Mouse (Mus musculus) small intestine, adult 2 months (tissue): Measurements from ENCODE around the gene Tns1. TPM values are rescaled to one million over a fixed set of nuclear protein-coding genes. Genes with fewer than 3 reads are reported as not detected.

ENCODE experiments used
- H3K27ac ChIP-seq: fragments of 200-500 bp; 2 replicates; pipeline ENCODE4 v1.5.1; 2012; ENCODE audit warnings: low read depth, low read length, control low read depth, inconsistent platforms; ENCODE audit not compliant: insufficient read depth
- H3K27me3 ChIP-seq: fragments of 200-500 bp; 2 replicates; pipeline ENCODE4 v1.6.1; 2012; ENCODE audit warnings: mild to moderate bottlenecking, moderate library complexity, low read length, inconsistent platforms; ENCODE audit not compliant: control insufficient read depth, insufficient read depth
- H3K36me3 ChIP-seq: fragments of 200-500 bp; 2 replicates; pipeline ENCODE4 v1.6.1; 2012; ENCODE audit warnings: mild to moderate bottlenecking, low read length, control low read depth, inconsistent platforms; ENCODE audit not compliant: control insufficient read depth, insufficient read depth
- H3K4me1 ChIP-seq: fragments of 200-500 bp; 2 replicates; pipeline ENCODE4 v1.6.1; 2012; ENCODE audit warnings: low read length, inconsistent platforms, mixed read lengths; ENCODE audit not compliant: control insufficient read depth, insufficient read depth, insufficient read length
- H3K4me3 ChIP-seq: fragments of 200-500 bp; 2 replicates; pipeline ENCODE4 v1.5.1; 2012; ENCODE audit warnings: low read depth, mild to moderate bottlenecking, control low read depth, inconsistent platforms, low read length, moderate library complexity
- CTCF ChIP-seq: fragments of 200-500 bp; IDR thresholded peaks from 2 replicates; pipeline ENCODE4 v1.5.1; 2012; ENCODE audit warnings: low read depth, mild to moderate bottlenecking, control low read depth, inconsistent platforms, low read length, moderate library complexity, mixed read lengths; ENCODE audit not compliant: insufficient replicate concordance, insufficient read length; ENCODE audit errors: extremely low read depth
- POLR2A ChIP-seq: fragments of 200-500 bp; IDR thresholded peaks from 2 replicates; pipeline ENCODE4 v1.6.1; 2012; ENCODE audit warnings: low read depth, mild to moderate bottlenecking, control low read depth, inconsistent platforms, low read length, moderate library complexity
- WGBS: fragments of 180-500 bp; shearing (Covaris S2); methylation state at CpG from one replicate; pipeline ENCODE4 v1.1.7; 2018; 5-methylcytosine and 5-hydroxymethylcytosine counted together
- polyA plus RNA-seq: library from polyadenylated mRNA; depleted of rRNA; stranded (reverse); fragments of >200 nt; gene quantifications from 2 replicates; pipeline ENCODE4 v1.2.3, GENCODE M21; 2012

Tns1 gene
- polyA plus RNA-seq, 1 experiment = 79.6 TPM

DNA sequence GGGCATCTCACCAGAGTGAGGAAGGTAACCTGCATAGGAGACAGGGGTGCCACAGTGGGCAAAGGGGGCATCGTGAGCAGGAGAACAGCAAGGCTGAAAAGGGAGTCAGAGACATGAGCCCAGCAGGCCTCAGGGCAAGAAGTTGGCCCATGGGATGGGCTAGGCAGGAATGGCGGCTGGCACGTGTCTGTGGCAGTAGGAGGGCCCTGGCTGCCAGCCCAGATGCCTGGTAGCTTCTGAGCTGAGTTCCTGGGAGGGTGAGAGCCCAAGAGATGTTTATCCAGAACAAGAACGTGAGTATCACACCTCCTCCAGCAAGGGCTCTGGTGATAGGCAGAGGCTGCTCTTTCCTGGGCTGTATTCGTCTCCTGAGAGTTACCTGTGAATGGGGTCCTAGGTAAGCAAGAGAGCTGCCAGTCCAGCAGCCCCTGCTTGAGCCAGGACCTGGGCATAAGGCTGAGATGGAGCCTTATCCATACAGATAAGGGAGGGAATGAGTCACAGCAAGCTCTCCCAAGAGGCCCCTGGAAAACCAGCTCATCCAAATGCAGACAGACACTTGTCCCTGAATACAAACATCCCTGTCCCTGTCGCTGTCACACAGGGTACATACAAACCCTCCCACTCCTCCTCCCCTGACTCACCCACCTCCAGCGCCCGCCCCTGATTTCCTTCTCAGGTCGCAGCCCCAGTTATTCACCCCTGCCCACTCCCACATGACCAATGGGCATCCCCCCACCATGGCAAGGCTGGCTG lies 2.2 kb downstream of the Tns1 start:
- Histone ChIP-seq H3K27me3 (peaks cover 9% of the 10 kb centered on the region; the same call in 1 of the 2 replicates), H3K36me3 (no peaks in the 10 kb centered on the region), H3K4me1 (no peaks in the 10 kb centered on the region; the same call in 1 of the 2 replicates), H3K27ac (no peak overlapping the region), H3K4me3 (no peak overlapping the region)
- WGBS = 25% methylated on average over 9 of the region's 9 CpGs
- TF ChIP-seq CTCF (no peak), POLR2A (no peak)

DNA sequence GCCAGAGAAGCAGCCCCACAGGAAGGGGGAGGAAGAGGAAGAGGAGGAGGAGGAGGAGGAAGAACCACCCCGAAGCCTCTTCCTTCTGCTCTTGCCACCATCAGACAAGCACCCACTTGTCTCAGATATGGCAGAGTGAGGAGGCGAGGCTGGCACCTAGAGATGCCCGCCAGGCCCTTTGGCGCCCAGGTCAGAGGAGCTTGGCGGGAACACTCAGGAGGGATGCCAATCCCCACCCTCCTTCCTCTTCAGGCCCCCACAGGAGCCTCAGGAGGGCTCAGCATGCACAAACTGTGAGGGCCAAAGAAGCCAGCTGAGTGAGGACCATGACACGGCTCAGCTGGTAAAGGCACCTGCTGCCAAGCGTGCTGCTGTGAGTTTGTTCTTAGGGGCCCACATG lies 3.1 kb downstream of the Tns1 start:
- H3K27ac ChIP-seq = no peak overlapping the region
- no peaks in the 10 kb centered on the region; the same call in 1 of the 2 replicates for H3K4me1 ChIP-seq
- 76% methylated on average over 7 of the region's 7 CpGs for WGBS
- no peak overlapping the region for H3K4me3 ChIP-seq
- no peak for TF ChIP-seq CTCF
- no peak for TF ChIP-seq POLR2A
- H3K36me3 ChIP-seq = no peaks in the 10 kb centered on the region
- H3K27me3 ChIP-seq = peaks cover 9% of the 10 kb centered on the region; the same call in 1 of the 2 replicates

GRCm38 (mm10) chr1:74119115-74119514 lies 5.1 kb downstream of the Tns1 start:
- no peak for TF ChIP-seq CTCF
- TF ChIP-seq POLR2A = no peak
- peaks cover 1% of the 10 kb centered on the region; the same call in 1 of the 2 replicates for H3K27me3 ChIP-seq
- 80% methylated on average over 1 of the region's 1 CpGs for WGBS
- H3K27ac ChIP-seq = no peak overlapping the region
- no peaks in the 10 kb centered on the region for H3K36me3 ChIP-seq
- H3K4me3 ChIP-seq = no peak overlapping the region
- H3K4me1 ChIP-seq = no peaks in the 10 kb centered on the region

GRCm38 (mm10) chr1:74117876-74118275 lies 6.4 kb downstream of the Tns1 start:
- no peak overlapping the region for H3K27ac ChIP-seq
- TF ChIP-seq POLR2A (no peak), CTCF (no peak)
- WGBS = 76% methylated on average over 6 of the region's 6 CpGs
- H3K36me3 ChIP-seq = no peaks in the 10 kb centered on the region
- H3K4me3 ChIP-seq = no peak overlapping the region
- H3K4me1 ChIP-seq = no peaks in the 10 kb centered on the region
- H3K27me3 ChIP-seq = no peaks in the 10 kb centered on the region

GRCm38 (mm10) chr1:74113071-74113470 lies 11.2 kb downstream of the Tns1 start:
- 42% methylated on average over 3 of the region's 3 CpGs for WGBS
- no peak overlapping the region for H3K4me3 ChIP-seq
- H3K36me3 ChIP-seq = no peaks in the 10 kb centered on the region
- H3K4me1 ChIP-seq = no peaks in the 10 kb centered on the region
- no peak overlapping the region for H3K27ac ChIP-seq
- TF ChIP-seq POLR2A = no peak
- no peak for TF ChIP-seq CTCF
- H3K27me3 ChIP-seq = no peaks in the 10 kb centered on the region

DNA sequence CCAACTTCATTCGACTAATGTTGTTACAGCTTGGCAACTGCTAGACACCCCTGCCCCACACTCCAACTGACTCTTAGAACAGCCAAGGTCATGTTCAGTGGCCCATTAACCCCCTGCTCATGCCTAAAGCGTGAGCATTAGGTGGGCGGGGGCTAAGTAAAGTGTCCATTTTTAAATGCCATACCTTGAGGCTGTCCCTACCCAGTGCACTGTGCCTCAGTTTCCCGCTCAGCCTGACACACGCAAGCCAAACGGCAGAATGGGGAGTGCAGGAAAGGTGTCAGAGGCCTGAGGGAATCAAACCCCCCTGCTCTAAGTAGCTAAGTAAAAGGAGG lies 12.6 kb downstream of the Tns1 start:
- no peaks in the 10 kb centered on the region for H3K36me3 ChIP-seq
- WGBS = 59% methylated on average over 6 of the region's 6 CpGs

GRCm38 (mm10) chr1:74110932-74111695 lies 13.1 kb downstream of the Tns1 start:
- Histone ChIP-seq H3K36me3 (no peaks in the 10 kb centered on the region), H3K27ac (no peak overlapping the region), H3K27me3 (no peaks in the 10 kb centered on the region), H3K4me1 (no peaks in the 10 kb centered on the region), H3K4me3 (no peak overlapping the region)
- WGBS = 51% methylated on average over 8 of the region's 8 CpGs
- no peak for TF ChIP-seq CTCF
- no peak for TF ChIP-seq POLR2A

More for the DNA sequence above, 12.6 kb downstream of the Tns1 start:
- TF ChIP-seq POLR2A (no peak), CTCF (no peak)
- Histone ChIP-seq H3K27ac (no peak overlapping the region), H3K27me3 (no peaks in the 10 kb centered on the region), H3K4me1 (no peaks in the 10 kb centered on the region), H3K4me3 (no peak overlapping the region)
